Mouse (Mus musculus) limb, embryonic 11.5 days (tissue): Measurements from ENCODE around the gene Depdc1b. TPM values are rescaled to one million over a fixed set of nuclear protein-coding genes. Genes with fewer than 3 reads are reported as not detected.

Source experiments
- ATAC-seq: fragments of 200-750 bp; cut with Nextera tagmentation; 2 replicates; pipeline ENCODE4 v1.8.0; 2017; ENCODE audit warnings: low read depth; ENCODE audit not compliant: insufficient number of reproducible peaks, low FRiP score, low TSS enrichment
- DNase-seq: peaks from one replicate; pipeline ENCODE4 v3.0.0-alpha.2; 2015; ENCODE audit warnings: low spot score
- H3K27ac ChIP-seq: fragments of 300-500 bp; sonication (generic); replicated peaks from 2 replicates; pipeline ENCODE4 v1.5.1; 2014; ENCODE audit warnings: low read depth, mild to moderate bottlenecking, low read length
- H3K27me3 ChIP-seq: fragments of 300-500 bp; sonication (generic); 2 replicates; pipeline ENCODE4 v1.6.1; 2014; ENCODE audit warnings: mild to moderate bottlenecking, low read length, mixed read lengths; ENCODE audit not compliant: control insufficient read depth, insufficient read depth
- H3K36me3 ChIP-seq: fragments of 300-500 bp; sonication (generic); 2 replicates; pipeline ENCODE4 v1.6.1; 2014; ENCODE audit warnings: mild to moderate bottlenecking, low read length, moderate library complexity, mixed read lengths; ENCODE audit not compliant: control insufficient read depth, insufficient read depth
- H3K4me1 ChIP-seq: fragments of 300-500 bp; sonication (generic); 2 replicates; pipeline ENCODE4 v1.6.1; 2014; ENCODE audit warnings: low read length, mixed read lengths; ENCODE audit not compliant: control insufficient read depth, insufficient read depth
- H3K4me2 ChIP-seq: fragments of 300-500 bp; sonication (generic); 2 replicates; pipeline ENCODE4 v1.6.1; 2014; ENCODE audit warnings: low read depth, mild to moderate bottlenecking, moderate library complexity; ENCODE audit not compliant: severe bottlenecking
- H3K4me3 ChIP-seq: fragments of 300-500 bp; sonication (generic); 2 replicates; pipeline ENCODE4 v1.5.1; 2014; ENCODE audit warnings: low read depth, low read length
- H3K9ac ChIP-seq: fragments of 300-500 bp; sonication (generic); 2 replicates; pipeline ENCODE4 v1.6.1; 2014; ENCODE audit warnings: mild to moderate bottlenecking, low read length
- H3K9me3 ChIP-seq: fragments of 300-500 bp; sonication (generic); 2 replicates; pipeline ENCODE4 v1.6.1; 2016; ENCODE audit warnings: low read length; ENCODE audit not compliant: control insufficient read depth
- WGBS: fragments of 180-500 bp; shearing (Covaris S2); extraction: QIAGEN DNeasy Blood & Tissue Kit; methylation state at CpG from one replicate; pipeline ENCODE4 v1.1.7; 2014; 5-methylcytosine and 5-hydroxymethylcytosine counted together
- polyA plus RNA-seq: library from polyadenylated mRNA; unstranded; fragments of >200 nt; fragmentation: Nextera tagmentation; extraction: Ambion mirVana; gene quantifications from 2 replicates; pipeline ENCODE4 v1.2.1, GENCODE M21; 2014

Gene Depdc1b
- polyA plus RNA-seq, 1 experiment from 2014 or later, result 18.9 TPM

GRCm38 (mm10) chr13:108322466-108322865, 6.3 kb downstream of the Depdc1b start:
- Histone ChIP-seq H3K9ac (no peak overlapping the region), H3K4me1 (no peaks in the 10 kb centered on the region), H3K27ac (no peak overlapping the region), H3K9me3 (no peaks in the 10 kb centered on the region), H3K36me3 (peaks cover 4% of the 10 kb centered on the region; the same call in 1 of the 2 replicates), H3K4me2 (no peak overlapping the region), H3K27me3 (no peaks in the 10 kb centered on the region), H3K4me3 (no peak overlapping the region)
- ATAC-seq (no peak), DNase-seq (no peak)
- WGBS, result 89% methylated on average over 2 of the region's 2 CpGs

GRCm38 (mm10) chr13:108323317-108323716, 7.2 kb downstream of the Depdc1b start:
- no peak overlapping the region for H3K9ac ChIP-seq
- no peaks in the 10 kb centered on the region for H3K9me3 ChIP-seq
- WGBS, result 91% methylated on average over 2 of the region's 2 CpGs
- no peaks in the 10 kb centered on the region for H3K27me3 ChIP-seq
- DNase-seq, result no peak
- H3K4me3 ChIP-seq, result no peak overlapping the region
- H3K27ac ChIP-seq, result no peak overlapping the region
- no peaks in the 10 kb centered on the region for H3K4me1 ChIP-seq
- H3K36me3 ChIP-seq, result peaks cover 4% of the 10 kb centered on the region; the same call in 1 of the 2 replicates
- no peak overlapping the region for H3K4me2 ChIP-seq
- no peak for ATAC-seq

- H3K4me1 ChIP-seq, result no peaks in the 10 kb centered on the region
- peaks cover 4% of the 10 kb centered on the region; the same call in 1 of the 2 replicates for H3K36me3 ChIP-seq
- WGBS, result 87% methylated on average over 22 of the region's 22 CpGs
- no peaks in the 10 kb centered on the region for H3K9me3 ChIP-seq
- ATAC-seq (no peak), DNase-seq (no peak)
- no peak overlapping the region for H3K27ac ChIP-seq
- H3K4me3 ChIP-seq, result no peak overlapping the region
- H3K9ac ChIP-seq, result no peak overlapping the region
- no peaks in the 10 kb centered on the region for H3K27me3 ChIP-seq
- H3K4me2 ChIP-seq, result no peak overlapping the region
These were observed 8.0 kb downstream of the Depdc1b start for GRCm38 (mm10) chr13:108323866-108324829.

GRCm38 (mm10) chr13:108325871-108326270, 9.7 kb downstream of the Depdc1b start:
- H3K4me3 ChIP-seq, result no peak overlapping the region
- no peak overlapping the region for H3K9ac ChIP-seq
- no peaks in the 10 kb centered on the region for H3K4me1 ChIP-seq
- ATAC-seq (no peak), DNase-seq (no peak)
- WGBS, result 92% methylated on average over 5 of the region's 5 CpGs
- H3K9me3 ChIP-seq, result no peaks in the 10 kb centered on the region
- no peak overlapping the region for H3K4me2 ChIP-seq
- no peak overlapping the region for H3K27ac ChIP-seq
- H3K36me3 ChIP-seq, result peaks cover 4% of the 10 kb centered on the region; the same call in 1 of the 2 replicates
- no peaks in the 10 kb centered on the region for H3K27me3 ChIP-seq

GRCm38 (mm10) chr13:108326351-108326750, 10.2 kb downstream of the Depdc1b start:
- no peak for DNase-seq
- H3K9me3 ChIP-seq, result no peaks in the 10 kb centered on the region
- no peaks in the 10 kb centered on the region for H3K4me1 ChIP-seq
- H3K27me3 ChIP-seq, result no peaks in the 10 kb centered on the region
- H3K9ac ChIP-seq, result no peak overlapping the region
- no peak overlapping the region for H3K4me2 ChIP-seq
- no peak overlapping the region for H3K27ac ChIP-seq
- 87% methylated on average over 10 of the region's 10 CpGs for WGBS
- no peak overlapping the region for H3K4me3 ChIP-seq
- no peak for ATAC-seq
- H3K36me3 ChIP-seq, result peaks cover 4% of the 10 kb centered on the region; the same call in 1 of the 2 replicates

GRCm38 (mm10) chr13:108327047-108327446, 10.9 kb downstream of the Depdc1b start:
- no peaks in the 10 kb centered on the region for H3K9me3 ChIP-seq
- no peaks in the 10 kb centered on the region for H3K27me3 ChIP-seq
- DNase-seq (no peak), ATAC-seq (no peak)
- no peak overlapping the region for H3K4me2 ChIP-seq
- peaks cover 4% of the 10 kb centered on the region; the same call in 1 of the 2 replicates for H3K36me3 ChIP-seq
- no peak overlapping the region for H3K9ac ChIP-seq
- H3K4me1 ChIP-seq, result no peaks in the 10 kb centered on the region
- 90% methylated on average over 7 of the region's 7 CpGs for WGBS
- no peak overlapping the region for H3K27ac ChIP-seq
- no peak overlapping the region for H3K4me3 ChIP-seq

- Histone ChIP-seq H3K9ac (no peak overlapping the region), H3K9me3 (no peaks in the 10 kb centered on the region), H3K4me1 (no peaks in the 10 kb centered on the region), H3K27ac (no peak overlapping the region), H3K4me2 (no peak overlapping the region), H3K27me3 (no peaks in the 10 kb centered on the region), H3K36me3 (peaks cover 4% of the 10 kb centered on the region; the same call in 1 of the 2 replicates), H3K4me3 (no peak overlapping the region)
- DNase-seq, result no peak
- ATAC-seq, result no peak
- WGBS, result 92% methylated on average over 21 of the region's 21 CpGs
These were observed 12.5 kb downstream of the Depdc1b start for GRCm38 (mm10) chr13:108328406-108329180.

GRCm38 (mm10) chr13:108329693-108330092, 13.6 kb downstream of the Depdc1b start:
- Histone ChIP-seq H3K9ac (no peak overlapping the region), H3K4me3 (no peak overlapping the region), H3K27ac (no peak overlapping the region), H3K4me2 (no peak overlapping the region), H3K4me1 (no peaks in the 10 kb centered on the region), H3K36me3 (peaks cover under 1% of the 10 kb centered on the region; the same call in 1 of the 2 replicates), H3K27me3 (no peaks in the 10 kb centered on the region), H3K9me3 (no peaks in the 10 kb centered on the region)
- WGBS, result 72% methylated on average over 3 of the region's 3 CpGs
- no peak for ATAC-seq
- DNase-seq, result no peak
